Mouse (Mus musculus): ENCODE results near the gene a.
A peak's percentile ranks its signal among the peaks of the same experiment; 100 is the strongest.
"Not testable (repeated sequence)": the region's sequence is repeated elsewhere in the genome, so short reads cannot be mapped to it uniquely, and the experiment has no call there.

The a gene

GRCm38 (mm10) chr2:155050108-155050503, 258.9 kb downstream of the a start:
- DNase-seq (ENCODE audit: extremely low read depth, low read depth, low spot score), result no peak

GRCm38 (mm10) chr2:155050504-155051236, 259.5 kb downstream of the a start:
- DNase-seq (ENCODE audit: extremely low read depth, low read depth, low spot score), result no peak

- no peak for DNase-seq (ENCODE audit: extremely low read depth, low read depth, low spot score)
Observed at GRCm38 (mm10) chr2:155051622-155052351, 260.6 kb downstream of the a start.

GRCm38 (mm10) chr2:155052681-155053080, 261.5 kb downstream of the a start:
- no peak for DNase-seq (ENCODE audit: extremely low read depth, low read depth, low spot score)

- DNase-seq (ENCODE audit: extremely low read depth, low read depth, low spot score), result not testable (repeated sequence)
Observed at GRCm38 (mm10) chr2:155053512-155053911, 262.3 kb downstream of the a start.

- no peak for DNase-seq (ENCODE audit: extremely low read depth, low read depth, low spot score)
Observed at GRCm38 (mm10) chr2:155054672-155055071, 263.5 kb downstream of the a start.

- DNase-seq (ENCODE audit: extremely low read depth, low read depth, low spot score), result no peak
Observed at GRCm38 (mm10) chr2:155056076-155056578, 264.9 kb downstream of the a start.

- no peak for DNase-seq (ENCODE audit: extremely low read depth, low read depth, low spot score)
Observed at GRCm38 (mm10) chr2:155057361-155057760, 266.2 kb downstream of the a start.

- peak; percentile 99 for DNase-seq (ENCODE audit: extremely low read depth, low read depth, low spot score)
Observed at GRCm38 (mm10) chr2:155071027-155071426, 279.8 kb downstream of the a start.

GRCm38 (mm10) chr2:155072353-155073145, 281.3 kb downstream of the a start:
- DNase-seq (ENCODE audit: extremely low read depth, low read depth, low spot score), result no peak

GRCm38 (mm10) chr2:155073347-155073746, 282.1 kb downstream of the a start:
- DNase-seq (ENCODE audit: extremely low read depth, low read depth, low spot score), result no peak

- DNase-seq (ENCODE audit: extremely low read depth, low read depth, low spot score), result no peak
Observed at GRCm38 (mm10) chr2:155073978-155074765, 283.0 kb downstream of the a start, which contains the start of gene Ahcy. Gene Ahcy (minus strand): TSS chr2:155074497.

- no peak for DNase-seq (ENCODE audit: extremely low read depth, low read depth, low spot score)
Observed at GRCm38 (mm10) chr2:155074766-155075330, 283.6 kb downstream of the a start.

GRCm38 (mm10) chr2:155075649-155076048, 284.4 kb downstream of the a start:
- no peak for DNase-seq (ENCODE audit: extremely low read depth, low read depth, low spot score)

GRCm38 (mm10) chr2:155079500-155080178, 288.4 kb downstream of the a start:
- DNase-seq (ENCODE audit: extremely low read depth, low read depth, low spot score), result no peak

- DNase-seq (ENCODE audit: extremely low read depth, low read depth, low spot score), result no peak
Observed at GRCm38 (mm10) chr2:155080179-155080530, 289.0 kb downstream of the a start.

- no peak for DNase-seq (ENCODE audit: extremely low read depth, low read depth, low spot score)
Observed at GRCm38 (mm10) chr2:155081056-155081455, 289.9 kb downstream of the a start.

- DNase-seq (ENCODE audit: extremely low read depth, low read depth, low spot score), result no peak
Observed at GRCm38 (mm10) chr2:155082121-155082803, 291.1 kb downstream of the a start.

- no peak for DNase-seq (ENCODE audit: extremely low read depth, low read depth, low spot score)
Observed at GRCm38 (mm10) chr2:155084546-155084945, 293.3 kb downstream of the a start.

Data from fat pad, adult 2 months (tissue).